Mouse (Mus musculus) bone marrow macrophage, adult 2 months (primary cell): ENCODE measurements at regions not wholly inside any gene's neighbourhood (a gene's known extent, or its start where the extent isn't known, plus 50 kb on each side); places are given as distances from the start of the nearest gene placed in this dataset.

Experiments used
- H3K27ac ChIP-seq: 2 replicates; pipeline ENCODE4 v1.5.1; 2012; ENCODE audit warnings: low read depth, low read length; ENCODE audit not compliant: insufficient read depth
- H3K4me1 ChIP-seq: 2 replicates; pipeline ENCODE4 v1.6.1; 2012; ENCODE audit warnings: low read length; ENCODE audit not compliant: control insufficient read depth, insufficient read depth
- H3K4me3 ChIP-seq: 2 replicates; pipeline ENCODE4 v1.5.1; 2012; ENCODE audit warnings: mild to moderate bottlenecking, low read length, moderate library complexity; ENCODE audit not compliant: insufficient read depth
- CTCF ChIP-seq: IDR thresholded peaks from 2 replicates; pipeline ENCODE4 v1.5.1; 2012; ENCODE audit warnings: low read depth, mild to moderate bottlenecking, low read length, moderate library complexity
- POLR2A ChIP-seq: IDR thresholded peaks from 2 replicates; pipeline ENCODE4 v1.6.1; 2012; ENCODE audit warnings: mild to moderate bottlenecking, low read depth, low read length, borderline replicate concordance

GRCm38 (mm10) chr3:80324726-80325125 lies 440.4 kb downstream of the Fam198b start:
- no peak for TF ChIP-seq POLR2A
- TF ChIP-seq CTCF: no peak
- no peak overlapping the region for H3K4me3 ChIP-seq
- H3K27ac ChIP-seq: no peak overlapping the region
- no peaks in the 10 kb centered on the region for H3K4me1 ChIP-seq

DNA sequence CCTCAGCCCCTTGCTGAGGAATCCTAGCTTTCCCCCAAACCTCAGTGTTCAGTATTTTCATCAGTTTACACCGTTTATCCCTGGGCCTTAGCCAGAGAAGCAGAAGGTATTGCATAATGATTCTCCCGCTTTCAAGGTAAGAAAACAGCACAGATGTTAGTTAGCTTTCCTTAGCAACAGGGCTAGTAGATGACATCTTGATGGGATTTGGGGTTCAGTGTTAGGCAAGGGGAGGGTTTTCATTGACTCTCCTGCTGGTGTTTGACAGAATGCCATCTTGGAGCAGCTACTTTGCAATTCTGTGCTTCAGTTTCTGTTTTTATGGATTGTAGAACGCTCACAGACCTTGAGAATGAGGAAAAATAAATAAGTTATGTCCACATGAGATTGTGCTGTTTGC lies 447.4 kb downstream of the Fam198b start:
- TF ChIP-seq CTCF (no peak), POLR2A (no peak)
- H3K27ac ChIP-seq: no peak overlapping the region
- no peaks in the 10 kb centered on the region for H3K4me1 ChIP-seq
- no peak overlapping the region for H3K4me3 ChIP-seq

DNA sequence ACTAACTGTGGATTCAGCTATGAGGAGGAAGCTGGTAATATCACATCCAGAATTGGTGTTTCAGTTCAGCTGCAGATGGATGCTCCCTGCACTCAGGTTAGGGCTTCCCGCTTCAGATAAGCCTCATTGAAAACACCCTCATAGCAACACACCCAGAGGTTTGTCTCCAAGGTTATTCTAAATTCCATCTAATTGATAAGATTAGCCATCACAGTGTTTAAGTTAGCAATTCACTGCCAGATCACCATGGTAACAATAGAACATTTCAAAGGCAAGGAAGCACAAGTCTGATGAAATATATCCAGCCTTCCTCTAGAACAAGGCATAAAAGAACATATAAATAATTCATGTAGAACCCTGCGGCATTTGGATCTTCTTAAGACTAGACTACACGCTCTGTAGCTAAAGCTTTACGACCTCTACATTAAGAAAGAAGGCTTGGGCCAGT lies 450.1 kb downstream of the Fam198b start:
- Histone ChIP-seq H3K4me1 (no peaks in the 10 kb centered on the region), H3K4me3 (no peak overlapping the region), H3K27ac (no peak overlapping the region)
- TF ChIP-seq CTCF (no peak), POLR2A (no peak)

DNA sequence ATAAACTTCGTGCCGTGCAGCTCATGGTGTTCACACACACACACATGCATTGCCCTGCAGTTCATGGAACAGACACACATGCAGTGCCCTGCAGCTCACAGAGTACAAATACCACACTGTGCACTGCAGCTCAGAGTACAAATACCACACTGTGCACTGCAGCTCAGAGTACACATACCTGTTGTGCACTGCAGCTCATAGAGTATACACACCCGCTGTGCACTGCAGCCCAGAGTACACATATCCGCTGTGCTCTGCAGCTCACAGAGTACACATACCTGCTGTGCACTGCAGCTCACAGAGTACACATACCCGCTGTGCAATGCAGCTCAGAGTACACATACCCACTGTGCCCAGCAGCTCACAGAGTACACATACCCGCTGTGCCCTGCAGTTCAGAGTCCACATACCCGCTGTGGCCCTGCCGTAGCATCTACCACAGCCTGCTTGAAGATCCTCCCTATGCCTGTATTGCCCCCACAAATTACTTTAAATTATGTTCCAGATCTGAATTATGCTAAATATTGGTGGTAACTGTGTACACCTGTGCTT lies 451.9 kb downstream of the Fam198b start:
- no peak overlapping the region for H3K27ac ChIP-seq
- H3K4me3 ChIP-seq: no peak overlapping the region
- H3K4me1 ChIP-seq: no peaks in the 10 kb centered on the region
- TF ChIP-seq CTCF: no peak

DNA sequence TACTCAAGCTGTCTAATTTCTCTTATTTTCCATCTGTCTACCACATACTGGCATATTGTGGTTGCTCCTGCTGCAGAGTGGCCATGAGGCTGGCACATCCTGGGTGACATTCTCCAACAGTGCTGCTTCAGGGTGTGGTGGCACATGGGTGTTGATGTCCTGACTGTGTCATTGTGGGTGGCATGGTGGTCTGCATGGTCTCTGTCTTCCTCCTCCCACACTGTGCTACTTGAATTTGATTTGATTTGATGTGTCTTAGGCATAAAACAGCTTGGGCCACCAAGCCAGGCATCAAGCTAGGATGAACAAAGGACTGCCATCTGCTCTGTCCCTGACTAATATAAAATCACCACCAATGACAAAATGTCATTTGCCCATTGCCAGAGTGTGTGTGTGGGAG lies 434.7 kb downstream of the Gria2 start:
- Histone ChIP-seq H3K4me3 (no peak overlapping the region), H3K27ac (no peak overlapping the region), H3K4me1 (no peaks in the 10 kb centered on the region)
- TF ChIP-seq POLR2A (no peak), CTCF (no peak)

GRCm38 (mm10) chr3:80369214-80369941 lies 433.3 kb downstream of the Gria2 start:
- no peak overlapping the region for H3K4me3 ChIP-seq

DNA sequence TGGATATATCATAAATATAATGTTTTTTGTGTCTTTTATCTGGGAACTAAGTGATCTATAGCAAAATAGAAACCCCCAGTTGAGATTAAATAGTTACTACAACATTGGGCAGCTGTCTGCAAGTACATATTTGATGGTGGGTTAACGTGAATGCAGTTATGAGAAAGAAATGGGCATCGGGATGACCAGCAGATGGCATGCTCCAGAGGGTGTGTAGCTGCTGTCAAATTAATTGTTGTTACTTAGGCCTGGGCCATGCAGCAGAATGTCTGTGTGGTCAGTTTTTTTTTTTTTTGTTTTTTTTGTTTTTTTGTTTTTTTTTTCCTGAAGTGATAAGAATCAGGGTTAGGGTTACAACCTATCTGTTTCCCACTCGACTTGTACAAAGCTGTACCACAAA lies 430.2 kb downstream of the Gria2 start:
- TF ChIP-seq CTCF: no peak
- TF ChIP-seq POLR2A: no peak
- no peak overlapping the region for H3K4me3 ChIP-seq
- H3K27ac ChIP-seq: no peak overlapping the region
- H3K4me1 ChIP-seq: no peaks in the 10 kb centered on the region

More at GRCm38 (mm10) chr3:80369214-80369941, 433.3 kb downstream of the Gria2 start:
- Histone ChIP-seq H3K4me1 (no peaks in the 10 kb centered on the region), H3K27ac (no peak overlapping the region)
- no peak for TF ChIP-seq POLR2A
- no peak for TF ChIP-seq CTCF

DNA sequence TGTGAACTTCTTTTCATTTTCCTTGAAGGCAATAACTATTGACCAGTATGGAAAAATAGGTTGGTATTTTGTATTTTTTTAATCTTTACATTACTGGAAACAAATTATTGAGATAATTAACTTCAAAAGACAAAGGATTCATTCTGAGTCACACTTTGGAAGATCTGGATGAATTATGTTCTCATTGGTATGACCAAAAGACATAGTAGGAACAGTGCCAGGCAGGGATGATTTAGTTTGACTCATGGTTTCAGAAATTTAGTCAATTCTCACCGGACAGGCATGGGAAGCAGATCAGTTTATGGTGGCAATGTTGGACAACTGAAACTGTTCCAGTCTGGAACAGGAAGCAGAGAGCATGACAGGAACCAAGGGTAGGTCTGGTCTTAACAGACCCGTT lies 416.6 kb downstream of the Gria2 start:
- TF ChIP-seq POLR2A: no peak
- TF ChIP-seq CTCF: no peak
- Histone ChIP-seq H3K4me1 (no peaks in the 10 kb centered on the region), H3K4me3 (no peak overlapping the region), H3K27ac (no peak overlapping the region)

DNA sequence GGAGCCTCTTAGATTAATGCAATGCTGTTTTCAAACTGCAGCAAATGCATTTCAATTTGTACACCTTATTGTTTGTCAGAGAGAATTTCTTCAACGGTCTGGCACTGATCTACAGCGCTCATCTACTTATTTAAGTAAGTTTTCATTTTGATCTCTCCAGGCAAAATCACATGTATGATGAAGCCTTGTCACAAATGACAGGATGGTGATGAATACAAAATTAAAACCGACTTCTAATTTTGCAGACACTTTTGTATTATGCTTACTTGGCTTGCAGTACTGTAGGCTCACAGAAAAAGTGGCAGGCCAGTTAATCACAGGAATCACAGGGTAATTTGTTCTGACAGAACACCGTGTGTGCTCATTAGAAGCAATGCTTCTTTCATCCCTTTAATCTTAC lies 406.4 kb downstream of the Gria2 start:
- Histone ChIP-seq H3K4me1 (no peaks in the 10 kb centered on the region), H3K4me3 (no peak overlapping the region), H3K27ac (no peak overlapping the region)
- TF ChIP-seq POLR2A (no peak), CTCF (no peak)

GRCm38 (mm10) chr3:80420453-80420852 lies 382.2 kb downstream of the Gria2 start:
- TF ChIP-seq CTCF: no peak
- no peak for TF ChIP-seq POLR2A
- Histone ChIP-seq H3K4me1 (no peaks in the 10 kb centered on the region), H3K4me3 (no peak overlapping the region), H3K27ac (no peak overlapping the region)

DNA sequence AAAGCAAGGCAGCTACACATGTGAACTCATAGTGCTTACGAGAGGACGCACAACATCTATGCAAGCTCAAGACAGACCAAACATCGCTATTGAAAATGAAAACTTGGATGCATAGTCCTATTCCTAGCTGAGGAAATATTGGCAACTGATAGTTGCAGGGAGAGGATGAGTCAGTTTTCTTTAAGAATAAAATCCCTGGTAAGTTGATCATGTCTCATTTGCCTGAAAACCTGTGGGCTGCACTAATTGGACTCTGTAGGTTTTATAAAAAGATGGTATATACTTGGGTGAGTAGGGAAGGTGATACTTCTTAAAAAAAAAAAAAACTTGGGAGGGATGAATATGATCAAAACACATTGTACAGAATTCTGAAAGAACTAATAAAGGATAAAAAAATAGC lies 381.2 kb downstream of the Gria2 start:
- no peaks in the 10 kb centered on the region for H3K4me1 ChIP-seq
- TF ChIP-seq POLR2A (no peak), CTCF (no peak)

GRCm38 (mm10) chr3:80422106-80422505 lies 380.5 kb downstream of the Gria2 start:
- H3K27ac ChIP-seq: no peak overlapping the region
- TF ChIP-seq CTCF: no peak
- no peak for TF ChIP-seq POLR2A
- H3K4me3 ChIP-seq: no peak overlapping the region
- no peaks in the 10 kb centered on the region for H3K4me1 ChIP-seq

More for the DNA sequence above, 381.2 kb downstream of the Gria2 start:
- Histone ChIP-seq H3K4me3 (no peak overlapping the region), H3K27ac (no peak overlapping the region)
